8 mouse cellular contexts compared by ENCODE assay signal in genomic region chr6:108306240-108306639, GRCm38 (mm10).
A peak's percentile ranks its signal among the peaks of the same experiment; 100 is the strongest.
DNase-seq lines count a peak whose midpoint lies in the region; ATAC-seq and TF ChIP-seq lines count a peak whose summit lies in the region.

No protein-coding gene starts in this region.

- H3K27me3 ChIP-seq in intestine, postnatal 0 days (replicated peaks; ENCODE audit: control insufficient read depth, insufficient read depth, low read length) = no peaks in the 10 kb centered on the region
- H3K27me3 ChIP-seq in liver, embryonic 16.5 days (ENCODE audit: control insufficient read depth, insufficient read depth, low read depth, low read length) = no peaks in the 10 kb centered on the region
- no peaks in the 10 kb centered on the region for H3K27me3 ChIP-seq in stomach, embryonic 15.5 days (replicated peaks)

- no peaks in the 10 kb centered on the region for H3K4me1 ChIP-seq in intestine, postnatal 0 days (replicated peaks; ENCODE audit: control insufficient read depth, insufficient read depth, low read length)
- H3K4me1 ChIP-seq in liver, embryonic 16.5 days (ENCODE audit: control insufficient read depth, low read depth, low read length) = peaks cover 4% of the 10 kb centered on the region
- 0 out of 2 replicates have a peak, but pooled peaks cover 7% of the 10 kb centered on the region for H3K4me1 ChIP-seq in stomach, embryonic 15.5 days

- intact Hi-C loops in gastrocnemius, adult 2 months (cut with DNase I) = loop anchor here (5.0 kb wide), 1 partner anchor 94 kb away; the partner anchor contains the start of gene Itpr1

- no peak for DNase-seq in layer of hippocampus, adult 2 months (ENCODE audit: low spot score in 2 of 2)
- DNase-seq in layer of hippocampus, postnatal 25 days (ENCODE audit: extremely low spot score in 1 of 2, low spot score in 1 of 2) = no peak
- DNase-seq in gastrocnemius, adult 2 months = peak; percentile 56
- DNase-seq in right cerebral cortex, postnatal 14 days = no peak
- no peak for DNase-seq in thymus, postnatal 10 days (ENCODE audit: low spot score in 2 of 2)

- TF ChIP-seq CTCF in layer of hippocampus, adult 2 months (conservative IDR thresholded peaks at IDR 0.05) = no peak
- no peak for TF ChIP-seq CTCF in gastrocnemius, adult 2 months (IDR thresholded peaks at IDR 0.05)
- TF ChIP-seq CTCF in intestine, postnatal 0 days (IDR thresholded peaks at IDR 0.05; ENCODE audit: low read depth) = no peak

- H3K9ac ChIP-seq in intestine, postnatal 0 days (ENCODE audit: low read depth, low read length) = no peak overlapping the region
- H3K9ac ChIP-seq in liver, embryonic 16.5 days (ENCODE audit: low read depth, low read length) = 0 out of 2 replicates have a peak overlapping the region, but pooled peaks have one; percentile 22
- no peak overlapping the region for H3K9ac ChIP-seq in stomach, embryonic 15.5 days

- H3K9me3 ChIP-seq in intestine, postnatal 0 days (ENCODE audit: control insufficient read depth) = no peaks in the 10 kb centered on the region
- no peaks in the 10 kb centered on the region for H3K9me3 ChIP-seq in liver, embryonic 16.5 days (replicated peaks; ENCODE audit: control insufficient read depth, low read length)
- H3K9me3 ChIP-seq in stomach, embryonic 15.5 days = no peaks in the 10 kb centered on the region

- 36% methylated on average over 11 of the region's 11 CpGs for WGBS in intestine, postnatal 0 days
- WGBS in liver, embryonic 16.5 days (ENCODE audit: insufficient replicate concordance) = 43% methylated on average over 11 of the region's 11 CpGs
- 36% methylated on average over 11 of the region's 11 CpGs for WGBS in stomach, embryonic 15.5 days

- H3K4me3 ChIP-seq in layer of hippocampus, adult 2 months = peak overlapping the region; percentile 29; the same call in 1 of the 2 replicates
- peak overlapping the region; percentile 73 for H3K4me3 ChIP-seq in gastrocnemius, adult 2 months
- no peak overlapping the region for H3K4me3 ChIP-seq in intestine, postnatal 0 days (ENCODE audit: low read depth, low read length)
- 0 out of 2 replicates have a peak overlapping the region, but pooled peaks have one; percentile 3 for H3K4me3 ChIP-seq in liver, embryonic 16.5 days (ENCODE audit: low read depth, low read length)
- no peak overlapping the region for H3K4me3 ChIP-seq in stomach, embryonic 15.5 days (replicated peaks)

- H3K27ac ChIP-seq in layer of hippocampus, adult 2 months = peak overlapping the region; percentile 90
- peak overlapping the region; percentile 85 for H3K27ac ChIP-seq in gastrocnemius, adult 2 months
- peak overlapping the region; percentile 82 for H3K27ac ChIP-seq in intestine, postnatal 0 days (ENCODE audit: low read depth, low read length)
- 0 out of 2 replicates have a peak overlapping the region, but pooled peaks have one; percentile 10 for H3K27ac ChIP-seq in liver, embryonic 16.5 days (ENCODE audit: low read length)
- H3K27ac ChIP-seq in stomach, embryonic 15.5 days = peak overlapping the region; percentile 62

- ATAC-seq in intestine, postnatal 0 days = no peak
- ATAC-seq in liver, embryonic 16.5 days (ENCODE audit: low read depth) = peak; percentile 40
- ATAC-seq in stomach, embryonic 15.5 days (ENCODE audit: insufficient read depth, low FRiP score, low read depth) = peak; percentile 43; the same call in 1 of the 2 replicates

- no peaks in the 10 kb centered on the region for H3K36me3 ChIP-seq in intestine, postnatal 0 days (ENCODE audit: control insufficient read depth, insufficient read depth)
- H3K36me3 ChIP-seq in liver, embryonic 16.5 days (ENCODE audit: control insufficient read depth, insufficient read depth) = no peaks in the 10 kb centered on the region
- H3K36me3 ChIP-seq in stomach, embryonic 15.5 days = no peaks in the 10 kb centered on the region

- H3K4me2 ChIP-seq in intestine, postnatal 0 days (replicated peaks; ENCODE audit: low read depth) = peak overlapping the region; percentile 52
- H3K4me2 ChIP-seq in liver, embryonic 16.5 days (ENCODE audit: low read depth, low read length) = peak overlapping the region; percentile 40
- peak overlapping the region; percentile 38; the same call in 1 of the 2 replicates for H3K4me2 ChIP-seq in stomach, embryonic 15.5 days

Comparison
In these comparisons a context has a peak if more than half of its experiments do, and no peak if none do; other contexts are left out.
1. H3K27ac ChIP-seq: peak in every context shown above with its lines; median percentile 90 in layer of hippocampus, adult 2 months; 85 in gastrocnemius, adult 2 months; 82 in intestine, postnatal 0 days; 62 in stomach, embryonic 15.5 days; 10 in liver, embryonic 16.5 days.
2. H3K4me3 ChIP-seq: peak in layer of hippocampus, adult 2 months (single experiment), gastrocnemius, adult 2 months (single experiment) and liver, embryonic 16.5 days (single experiment); none in intestine, postnatal 0 days (single experiment) and stomach, embryonic 15.5 days (single experiment).
3. Peak in every context shown above with its lines, with median percentiles within 50 percentile points of each other: H3K4me2 ChIP-seq.